Mouse (Mus musculus) forebrain, embryonic 12.5 days (tissue): ENCODE data around the gene AU018091. TPM values are rescaled to one million over a fixed set of nuclear protein-coding genes. Genes with fewer than 3 reads are reported as not detected.

Source experiments
- ATAC-seq: fragments of 200-750 bp; cut with Nextera tagmentation; 2 replicates; pipeline ENCODE4 v1.8.0; 2017; ENCODE audit warnings: moderate TSS enrichment; ENCODE audit not compliant: low FRiP score
- H3K27ac ChIP-seq: fragments of 300-500 bp; sonication (generic); 2 replicates; pipeline ENCODE4 v1.5.1; 2016; ENCODE audit warnings: mild to moderate bottlenecking
- H3K27me3 ChIP-seq: fragments of 300-500 bp; sonication (generic); 2 replicates; pipeline ENCODE4 v1.6.1; 2016; ENCODE audit warnings: mild to moderate bottlenecking
- H3K36me3 ChIP-seq: fragments of 300-500 bp; sonication (generic); replicated peaks from 2 replicates; pipeline ENCODE4 v1.6.1; 2016; ENCODE audit warnings: mild to moderate bottlenecking
- H3K4me1 ChIP-seq: fragments of 300-500 bp; sonication (generic); 2 replicates; pipeline ENCODE4 v1.6.1; 2016
- H3K4me2 ChIP-seq: fragments of 300-500 bp; sonication (generic); 2 replicates; pipeline ENCODE4 v1.6.1; 2016; ENCODE audit warnings: mild to moderate bottlenecking, moderate library complexity
- H3K4me3 ChIP-seq: fragments of 300-500 bp; sonication (generic); replicated peaks from 2 replicates; pipeline ENCODE4 v1.5.1; 2016; ENCODE audit warnings: mild to moderate bottlenecking
- H3K9ac ChIP-seq: fragments of 300-500 bp; sonication (generic); 2 replicates; pipeline ENCODE4 v1.6.1; 2016; ENCODE audit warnings: mild to moderate bottlenecking
- H3K9me3 ChIP-seq: fragments of 300-500 bp; sonication (generic); 2 replicates; pipeline ENCODE4 v1.6.1; 2016
- WGBS: fragments of 180-500 bp; shearing (Covaris S2); methylation state at CpG from one replicate; pipeline ENCODE4 v1.1.7; 2016; 5-methylcytosine and 5-hydroxymethylcytosine counted together
- polyA plus RNA-seq: library from polyadenylated mRNA; unstranded; fragments of >200 nt; fragmentation: Nextera tagmentation; extraction: Ambion mirVana; gene quantifications from 2 replicates; pipeline ENCODE4 v1.2.1, GENCODE M21; 2016

The AU018091 gene
- 0.13 and 0.26 TPM in 2 replicates for polyA plus RNA-seq

DNA sequence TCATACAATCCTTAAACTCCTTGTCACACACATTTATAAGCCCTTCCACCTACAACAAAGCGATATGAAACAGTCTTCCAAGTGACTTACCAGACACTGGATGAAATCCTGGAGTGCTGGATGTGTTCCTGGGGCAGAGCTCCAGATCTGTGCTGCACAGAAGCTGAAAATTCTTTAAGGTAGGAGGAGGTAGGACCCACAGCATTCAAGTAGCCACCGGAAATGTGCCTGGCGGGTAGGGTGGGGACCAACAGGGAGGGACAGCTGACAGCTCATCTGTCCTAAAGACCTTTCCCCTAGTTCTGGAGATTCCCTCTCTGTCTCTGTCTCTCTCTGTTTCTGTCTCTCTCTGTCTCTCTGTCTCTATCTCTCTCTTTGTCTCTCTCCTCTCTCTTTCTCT, at the start of gene AU018091:
TSS of gene AU018091 (minus strand) at position 279 of the 400 bp plus-strand sequence.
- Histone ChIP-seq H3K4me2 (no peak within 1 kb of the TSS), H3K27ac (no peak within 1 kb of the TSS), H3K27me3 (no peaks in the 10 kb centered on the region), H3K36me3 (no peaks in the 10 kb centered on the region), H3K9me3 (no peaks in the 10 kb centered on the region), H3K4me3 (no peak within 1 kb of the TSS), H3K9ac (no peak within 1 kb of the TSS), H3K4me1 (no peaks in the 10 kb centered on the region)
- WGBS: 89% methylated on average over 3 of the region's 3 CpGs
- no peak for ATAC-seq

GRCm38 (mm10) chr7:3217546-3218056, 48.6 kb upstream of the AU018091 start:
- peaks cover 28% of the 10 kb centered on the region for H3K27me3 ChIP-seq
- H3K27ac ChIP-seq: no peak overlapping the region
- WGBS: 24% methylated on average over 10 of the region's 10 CpGs
- no peak overlapping the region for H3K4me3 ChIP-seq
- no peak overlapping the region for H3K9ac ChIP-seq
- H3K36me3 ChIP-seq: no peaks in the 10 kb centered on the region
- no peaks in the 10 kb centered on the region for H3K9me3 ChIP-seq
- H3K4me1 ChIP-seq: peaks cover 4% of the 10 kb centered on the region; the same call in 1 of the 2 replicates
- no peak overlapping the region for H3K4me2 ChIP-seq
- no peak for ATAC-seq

DNA sequence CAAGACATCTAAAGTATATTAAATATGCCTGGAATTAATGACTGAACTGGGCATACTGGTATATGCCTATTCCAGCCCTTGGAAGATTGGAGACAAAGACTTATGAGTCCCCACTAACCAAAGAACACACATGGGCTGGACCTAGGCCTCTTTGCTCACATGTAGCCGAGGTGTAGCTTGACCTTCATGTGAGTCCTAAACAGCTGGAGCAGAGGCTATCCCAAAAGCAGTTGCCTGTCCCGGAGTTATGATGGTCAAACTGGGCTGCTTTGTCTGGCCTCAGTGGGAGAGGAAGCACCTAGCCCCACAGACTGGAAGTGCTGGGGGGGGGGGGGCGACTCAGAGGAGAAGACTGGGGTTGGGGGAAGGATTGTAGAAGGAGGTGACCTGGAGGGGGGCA, 47.3 kb upstream of the AU018091 start:
- H3K4me2 ChIP-seq: no peak overlapping the region
- peaks cover 4% of the 10 kb centered on the region; the same call in 1 of the 2 replicates for H3K4me1 ChIP-seq
- no peaks in the 10 kb centered on the region for H3K9me3 ChIP-seq
- no peak overlapping the region for H3K27ac ChIP-seq
- no peak for ATAC-seq
- no peak overlapping the region for H3K9ac ChIP-seq
- WGBS: 88% methylated on average over 2 of the region's 3 CpGs
- peaks cover 28% of the 10 kb centered on the region for H3K27me3 ChIP-seq
- no peak overlapping the region for H3K4me3 ChIP-seq
- H3K36me3 ChIP-seq: no peaks in the 10 kb centered on the region

GRCm38 (mm10) chr7:3213557-3213956, 44.6 kb upstream of the AU018091 start:
- Histone ChIP-seq H3K4me1 (peaks cover 4% of the 10 kb centered on the region; the same call in 1 of the 2 replicates), H3K4me2 (no peak overlapping the region), H3K9me3 (no peaks in the 10 kb centered on the region), H3K27me3 (peaks cover 11% of the 10 kb centered on the region), H3K9ac (no peak overlapping the region), H3K36me3 (no peaks in the 10 kb centered on the region), H3K27ac (no peak overlapping the region), H3K4me3 (no peak overlapping the region)
- ATAC-seq: no peak
- whole genome bisulfite sequencing: 14% methylated on average over 3 of the region's 3 CpGs

- H3K4me1 ChIP-seq: peaks cover 4% of the 10 kb centered on the region; the same call in 1 of the 2 replicates
- no peak for ATAC-seq
- no peaks in the 10 kb centered on the region for H3K9me3 ChIP-seq
- H3K4me2 ChIP-seq: no peak overlapping the region
- H3K27me3 ChIP-seq: peaks cover 7% of the 10 kb centered on the region
- H3K4me3 ChIP-seq: no peak overlapping the region
- H3K36me3 ChIP-seq: no peaks in the 10 kb centered on the region
- WGBS: 63% methylated on average over 1 of the region's 1 CpGs
- H3K27ac ChIP-seq: no peak overlapping the region
- H3K9ac ChIP-seq: no peak overlapping the region
These were observed 44.2 kb upstream of the AU018091 start for GRCm38 (mm10) chr7:3213156-3213555.

DNA sequence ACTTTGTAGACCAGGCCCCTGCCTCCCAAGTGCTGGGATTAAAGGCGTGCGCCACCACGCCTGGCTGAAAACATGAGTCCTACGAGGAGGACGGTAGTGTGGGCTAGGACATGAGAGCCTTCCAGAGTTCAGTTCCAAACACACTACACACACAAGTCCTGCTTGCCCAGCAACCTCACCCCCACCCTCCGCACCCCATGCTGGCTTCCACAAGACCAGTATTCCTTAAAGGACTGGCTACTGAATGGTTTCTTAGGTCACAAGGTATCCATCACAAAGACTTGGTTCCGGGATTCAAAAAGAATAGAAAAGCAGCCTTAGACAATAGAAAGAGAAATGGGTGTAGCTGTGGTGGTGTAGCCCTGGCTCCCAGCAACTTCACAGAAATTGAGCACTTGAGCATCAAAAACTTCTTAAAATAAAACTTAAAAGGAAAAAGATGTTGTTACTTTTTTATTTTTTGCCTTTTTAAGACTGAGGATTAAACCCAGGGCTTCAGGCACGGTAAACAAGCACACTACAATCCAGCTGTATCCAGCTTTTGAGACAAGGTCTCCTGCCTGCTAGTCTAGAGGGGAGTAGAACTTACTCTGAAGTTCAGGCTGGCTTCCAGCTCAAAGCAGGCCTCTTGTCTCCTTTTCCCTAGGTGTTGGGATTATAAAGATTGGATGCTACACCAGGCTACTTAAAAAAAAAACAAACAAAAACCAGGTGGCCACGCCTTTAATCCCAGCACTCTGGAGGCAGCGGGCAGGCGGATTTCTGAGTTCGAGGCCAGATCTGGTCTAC, 43.2 kb upstream of the AU018091 start:
- peaks cover 4% of the 10 kb centered on the region; the same call in 1 of the 2 replicates for H3K4me1 ChIP-seq
- H3K4me3 ChIP-seq: no peak overlapping the region
- H3K36me3 ChIP-seq: no peaks in the 10 kb centered on the region
- no peak overlapping the region for H3K4me2 ChIP-seq
- no peaks in the 10 kb centered on the region for H3K9me3 ChIP-seq
- no peak for ATAC-seq
- no peaks in the 10 kb centered on the region for H3K27me3 ChIP-seq
- no peak overlapping the region for H3K27ac ChIP-seq
- WGBS: 48% methylated on average over 12 of the region's 12 CpGs
- H3K9ac ChIP-seq: no peak overlapping the region

DNA sequence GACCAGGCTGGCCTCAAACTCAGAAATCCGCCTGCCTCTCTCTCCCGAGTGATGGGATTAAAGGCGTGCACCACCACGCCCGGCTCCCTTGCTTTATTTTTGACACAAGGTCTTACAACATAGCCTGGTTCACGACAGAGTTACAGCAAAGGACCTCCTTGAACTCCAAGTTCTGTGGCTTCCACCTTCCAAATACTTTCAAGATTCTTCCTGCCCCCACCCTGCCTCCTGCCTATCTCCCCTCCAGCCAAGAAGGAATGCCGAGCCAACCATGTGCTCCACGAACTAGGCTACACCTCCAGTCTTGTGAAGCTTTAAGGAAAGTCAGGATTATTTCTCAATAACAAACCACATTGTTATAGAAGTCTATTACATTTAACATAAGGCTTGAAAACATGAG, 42.5 kb upstream of the AU018091 start:
- Histone ChIP-seq H3K27me3 (no peaks in the 10 kb centered on the region), H3K4me1 (peaks cover 4% of the 10 kb centered on the region; the same call in 1 of the 2 replicates), H3K9me3 (no peaks in the 10 kb centered on the region), H3K4me2 (no peak overlapping the region), H3K4me3 (no peak overlapping the region), H3K27ac (no peak overlapping the region), H3K36me3 (no peaks in the 10 kb centered on the region), H3K9ac (no peak overlapping the region)
- WGBS: 82% methylated on average over 8 of the region's 8 CpGs
- no peak for ATAC-seq

DNA sequence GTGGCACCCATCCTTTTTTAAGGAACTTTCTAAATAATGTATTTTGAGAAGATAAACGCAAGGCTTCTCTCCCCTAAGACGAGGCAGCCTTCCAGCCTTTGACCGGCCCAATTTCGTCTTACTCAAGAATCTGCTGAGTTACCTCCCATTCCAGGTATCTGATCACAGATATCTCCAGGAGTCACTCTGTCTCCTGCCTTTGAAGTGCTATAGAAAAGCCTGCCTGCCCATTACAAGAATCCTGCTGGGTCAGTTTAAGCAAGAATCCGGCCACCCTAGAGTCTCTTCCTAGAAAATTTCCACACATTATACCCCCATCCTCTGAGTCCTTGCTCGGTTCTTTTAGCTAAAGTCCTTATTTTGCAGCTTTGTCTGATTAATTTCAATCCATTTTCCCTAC, 41.6 kb upstream of the AU018091 start:
- 49% methylated on average over 6 of the region's 6 CpGs for WGBS
- ATAC-seq: no peak

DNA sequence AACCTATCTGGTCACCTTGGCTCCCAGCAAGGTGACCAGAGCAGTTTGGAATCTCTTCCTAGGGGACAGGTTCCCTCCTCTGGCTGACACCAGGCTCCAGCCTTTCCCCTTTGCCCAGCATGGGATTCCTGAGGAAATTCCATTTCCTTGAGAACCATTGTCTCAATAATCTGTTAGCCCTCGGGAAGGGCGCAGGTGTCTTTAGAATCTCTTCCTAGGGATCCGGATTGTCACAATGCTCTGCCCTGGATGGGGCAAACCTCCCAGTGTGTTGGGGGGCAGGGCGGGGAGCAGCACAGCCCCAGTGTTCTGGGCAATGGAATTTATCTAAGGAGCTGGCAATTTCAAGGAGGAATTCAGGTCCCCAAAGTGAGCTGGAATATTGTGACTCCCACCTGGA, 37.5 kb upstream of the AU018091 start:
- H3K36me3 ChIP-seq: no peaks in the 10 kb centered on the region
- 5% methylated on average over 4 of the region's 4 CpGs for WGBS
- H3K4me2 ChIP-seq: no peak overlapping the region
- H3K27me3 ChIP-seq: no peaks in the 10 kb centered on the region
- ATAC-seq: no peak
- no peak overlapping the region for H3K4me3 ChIP-seq
- no peak overlapping the region for H3K27ac ChIP-seq
- H3K9ac ChIP-seq: no peak overlapping the region
- no peaks in the 10 kb centered on the region for H3K4me1 ChIP-seq
- no peaks in the 10 kb centered on the region for H3K9me3 ChIP-seq

More for the DNA sequence above, 41.6 kb upstream of the AU018091 start:
- peaks cover 4% of the 10 kb centered on the region; the same call in 1 of the 2 replicates for H3K4me1 ChIP-seq
- no peak overlapping the region for H3K4me3 ChIP-seq
- no peaks in the 10 kb centered on the region for H3K27me3 ChIP-seq
- H3K27ac ChIP-seq: no peak overlapping the region
- no peaks in the 10 kb centered on the region for H3K9me3 ChIP-seq
- no peak overlapping the region for H3K9ac ChIP-seq
- no peaks in the 10 kb centered on the region for H3K36me3 ChIP-seq
- no peak overlapping the region for H3K4me2 ChIP-seq

DNA sequence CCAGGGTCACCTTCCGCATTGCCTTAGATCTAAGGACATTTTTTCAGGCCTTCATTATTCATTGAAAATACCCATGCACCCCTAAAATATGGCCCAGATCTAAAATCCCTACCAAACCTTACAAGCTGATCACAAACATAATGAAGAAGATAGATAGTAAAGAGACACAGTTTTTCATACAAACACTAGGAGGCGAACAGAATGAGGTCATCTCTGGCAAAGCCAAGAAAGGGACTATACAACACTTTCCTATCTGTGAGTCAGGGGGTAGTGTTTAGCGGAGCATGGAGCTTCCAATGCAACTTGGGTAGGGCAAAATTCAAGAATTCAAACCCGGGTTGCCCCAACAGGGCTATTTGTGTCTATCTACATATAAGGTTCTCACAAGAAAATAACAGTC, 35.6 kb upstream of the AU018091 start:
- no peaks in the 10 kb centered on the region for H3K4me1 ChIP-seq
- no peak overlapping the region for H3K4me2 ChIP-seq
- H3K9me3 ChIP-seq: no peaks in the 10 kb centered on the region
- H3K4me3 ChIP-seq: no peak overlapping the region
- ATAC-seq: no peak
- H3K27ac ChIP-seq: no peak overlapping the region
- no peaks in the 10 kb centered on the region for H3K36me3 ChIP-seq
- no peaks in the 10 kb centered on the region for H3K27me3 ChIP-seq
- WGBS: 86% methylated on average over 4 of the region's 4 CpGs
- H3K9ac ChIP-seq: no peak overlapping the region

- H3K27me3 ChIP-seq: no peaks in the 10 kb centered on the region
- H3K27ac ChIP-seq: no peak overlapping the region
- H3K9ac ChIP-seq: no peak overlapping the region
- no peaks in the 10 kb centered on the region for H3K36me3 ChIP-seq
- 20% methylated on average over 3 of the region's 3 CpGs for WGBS
- ATAC-seq: no peak
- H3K4me2 ChIP-seq: no peak overlapping the region
- no peak overlapping the region for H3K4me3 ChIP-seq
- no peaks in the 10 kb centered on the region for H3K9me3 ChIP-seq
- H3K4me1 ChIP-seq: no peaks in the 10 kb centered on the region
These were observed 34.9 kb upstream of the AU018091 start for GRCm38 (mm10) chr7:3203890-3204289.

DNA sequence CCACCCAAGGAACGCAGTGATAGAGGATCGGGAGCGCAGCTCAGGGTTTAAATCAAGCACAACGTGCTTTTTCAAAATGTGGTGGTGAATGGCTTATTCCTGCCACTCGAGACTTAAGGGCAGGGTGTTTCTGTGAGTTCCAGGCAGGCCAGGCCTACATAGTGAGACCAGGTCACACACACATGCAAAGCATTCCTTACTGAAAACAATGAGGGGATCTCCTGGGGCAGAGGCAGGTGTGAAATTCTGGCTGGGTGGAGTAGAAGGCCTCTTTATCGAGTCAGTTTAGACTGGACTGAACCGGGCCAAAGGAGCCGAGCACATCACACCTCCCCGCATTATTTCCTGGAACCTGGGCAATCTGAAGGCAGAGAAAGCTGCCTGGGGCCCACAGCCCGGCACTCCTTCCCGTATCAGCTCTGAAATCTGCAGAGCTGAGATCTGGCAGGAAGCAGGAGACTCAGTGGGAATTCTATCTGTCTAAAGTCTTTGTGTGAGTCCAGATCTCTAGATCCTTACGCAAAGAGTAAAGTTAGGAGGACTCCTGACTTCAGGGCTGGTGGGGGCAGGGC, 32.2 kb upstream of the AU018091 start:
- 34% methylated on average over 12 of the region's 12 CpGs for WGBS
- Histone ChIP-seq H3K9me3 (no peaks in the 10 kb centered on the region), H3K4me3 (no peak overlapping the region), H3K36me3 (no peaks in the 10 kb centered on the region), H3K9ac (no peak overlapping the region), H3K4me1 (no peaks in the 10 kb centered on the region), H3K27ac (no peak overlapping the region), H3K27me3 (no peaks in the 10 kb centered on the region), H3K4me2 (no peak overlapping the region)
- ATAC-seq: no peak
